Mouse (Mus musculus) lung, embryonic 14.5 days (tissue): Measurements from ENCODE around the gene Dcdc2c. TPM values are rescaled to one million over a fixed set of nuclear protein-coding genes. Genes with fewer than 3 reads are reported as not detected.
A peak's percentile ranks its signal among the peaks of the same experiment; 100 is the strongest.

Experiments used
- ATAC-seq: fragments of 200-750 bp; cut with Nextera tagmentation; 2 replicates; pipeline ENCODE4 v1.8.0; 2017; ENCODE audit warnings: mild to moderate bottlenecking, moderate TSS enrichment, moderate library complexity; ENCODE audit not compliant: insufficient read depth
- DNase-seq: peaks from one replicate; pipeline ENCODE4 v3.0.0-alpha.2; 2015
- H3K27ac ChIP-seq: fragments of 300-500 bp; sonication (generic); 2 replicates; pipeline ENCODE4 v1.5.1; 2014; ENCODE audit warnings: low read depth, mild to moderate bottlenecking, moderate library complexity
- H3K27me3 ChIP-seq: fragments of 300-500 bp; sonication (generic); 2 replicates; pipeline ENCODE4 v1.6.1; 2014; ENCODE audit warnings: low read length, control low read depth; ENCODE audit not compliant: insufficient read depth
- H3K36me3 ChIP-seq: fragments of 300-500 bp; sonication (generic); 2 replicates; pipeline ENCODE4 v1.6.1; 2014; ENCODE audit warnings: control low read depth; ENCODE audit not compliant: insufficient read depth
- H3K4me1 ChIP-seq: fragments of 300-500 bp; sonication (generic); 2 replicates; pipeline ENCODE4 v1.6.1; 2014; ENCODE audit warnings: antibody characterized with exemption, control low read depth; ENCODE audit not compliant: insufficient read depth
- H3K4me2 ChIP-seq: fragments of 300-500 bp; sonication (generic); 2 replicates; pipeline ENCODE4 v1.6.1; 2014; ENCODE audit warnings: mild to moderate bottlenecking
- H3K4me3 ChIP-seq: fragments of 300-500 bp; sonication (generic); 2 replicates; pipeline ENCODE4 v1.5.1; 2014; ENCODE audit warnings: low read depth, low read length
- H3K9ac ChIP-seq: fragments of 300-500 bp; sonication (generic); 2 replicates; pipeline ENCODE4 v1.6.1; 2014
- H3K9me3 ChIP-seq: fragments of 300-500 bp; sonication (generic); 2 replicates; pipeline ENCODE4 v1.6.1; 2016; ENCODE audit warnings: low read depth, low read length, control low read depth
- CTCF ChIP-seq: IDR thresholded peaks from 2 replicates; pipeline ENCODE4 v1.5.1; 2016; ENCODE audit warnings: antibody characterized with exemption, low read depth
- WGBS: fragments of 180-500 bp; shearing (Covaris S2); extraction: QIAGEN DNeasy Blood & Tissue Kit; methylation state at CpG from one replicate; pipeline ENCODE4 v1.1.7; 2014; 5-methylcytosine and 5-hydroxymethylcytosine counted together
- polyA plus RNA-seq: library from polyadenylated mRNA; unstranded; fragments of >200 nt; fragmentation: Nextera tagmentation; extraction: Ambion mirVana; gene quantifications from 2 replicates; pipeline ENCODE4 v1.2.1, GENCODE M21; 2014

Gene Dcdc2c
- polyA plus RNA-seq, 1 experiment from 2014 or later = 0.37 TPM

DNA sequence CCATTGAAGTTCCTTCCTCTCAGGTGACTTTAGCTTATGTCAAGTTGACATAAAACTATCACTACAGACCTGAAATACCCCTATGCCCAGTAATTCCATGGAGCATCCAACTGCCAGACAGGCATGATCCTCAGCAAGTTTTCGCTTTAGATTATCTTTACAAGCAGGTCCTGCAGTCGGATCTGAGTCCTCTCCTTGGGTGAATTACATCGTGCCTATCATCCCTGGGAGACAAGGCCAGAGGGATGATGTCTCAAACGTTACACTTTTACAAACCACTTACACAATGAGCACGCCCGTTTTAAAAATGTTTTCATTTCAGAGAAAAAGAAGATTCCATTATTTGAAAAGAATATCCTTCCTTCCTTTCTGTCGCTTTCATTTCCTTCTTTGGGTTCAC lies 91.7 kb downstream of the Dcdc2c start:
- no peak for TF ChIP-seq CTCF
- no peak for ATAC-seq
- no peaks in the 10 kb centered on the region for H3K27me3 ChIP-seq
- no peaks in the 10 kb centered on the region for H3K9me3 ChIP-seq
- 70% methylated on average over 7 of the region's 7 CpGs for WGBS
- H3K4me2 ChIP-seq = no peak overlapping the region
- H3K27ac ChIP-seq = no peak overlapping the region
- no peak overlapping the region for H3K9ac ChIP-seq
- no peak overlapping the region for H3K4me3 ChIP-seq
- no peaks in the 10 kb centered on the region for H3K36me3 ChIP-seq
- H3K4me1 ChIP-seq = no peaks in the 10 kb centered on the region
- no peak for DNase-seq

GRCm38 (mm10) chr12:28458786-28459185 lies 93.4 kb downstream of the Dcdc2c start:
- H3K27ac ChIP-seq = no peak overlapping the region
- no peak overlapping the region for H3K9ac ChIP-seq
- WGBS = 90% methylated on average over 5 of the region's 5 CpGs
- ATAC-seq = no peak
- no peak for DNase-seq
- no peaks in the 10 kb centered on the region for H3K9me3 ChIP-seq
- H3K36me3 ChIP-seq = no peaks in the 10 kb centered on the region
- TF ChIP-seq CTCF = no peak
- no peak overlapping the region for H3K4me2 ChIP-seq
- no peak overlapping the region for H3K4me3 ChIP-seq
- H3K27me3 ChIP-seq = no peaks in the 10 kb centered on the region
- H3K4me1 ChIP-seq = no peaks in the 10 kb centered on the region

DNA sequence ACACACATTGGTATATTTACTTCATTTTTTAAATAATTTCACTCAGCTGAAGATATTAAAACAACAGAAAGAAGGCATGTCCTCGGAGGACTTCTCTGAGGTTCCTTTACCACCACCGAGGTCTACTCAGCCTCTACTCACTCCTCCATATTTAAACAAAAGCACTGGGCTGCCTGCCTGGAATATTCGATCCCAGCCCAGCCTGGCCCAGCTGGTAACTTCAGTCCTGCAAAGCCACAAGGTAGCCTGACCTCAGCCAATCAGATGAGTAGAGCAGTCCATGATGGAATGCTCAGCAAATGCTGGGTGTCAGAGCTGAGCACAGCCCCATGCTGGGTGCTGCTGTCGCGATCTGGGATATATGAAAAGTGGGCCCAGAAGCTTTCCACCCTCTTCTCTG lies 115.7 kb downstream of the Dcdc2c start:
- ATAC-seq (no peak), DNase-seq (no peak)
- Histone ChIP-seq H3K9me3 (no peaks in the 10 kb centered on the region), H3K4me1 (no peaks in the 10 kb centered on the region; the same call in 1 of the 2 replicates), H3K4me3 (no peak overlapping the region), H3K4me2 (no peak overlapping the region), H3K27me3 (no peaks in the 10 kb centered on the region), H3K36me3 (no peaks in the 10 kb centered on the region), H3K27ac (no peak overlapping the region), H3K9ac (no peak overlapping the region)
- no peak for TF ChIP-seq CTCF
- WGBS = 54% methylated on average over 5 of the region's 5 CpGs

GRCm38 (mm10) chr12:28432729-28433067 lies 119.5 kb downstream of the Dcdc2c start:
- DNase-seq (no peak), ATAC-seq (peak; percentile 14; the same call in 1 of the 2 replicates)
- Histone ChIP-seq H3K4me2 (no peak overlapping the region), H3K27ac (no peak overlapping the region), H3K4me3 (no peak overlapping the region), H3K9ac (no peak overlapping the region), H3K27me3 (no peaks in the 10 kb centered on the region), H3K4me1 (no peaks in the 10 kb centered on the region; the same call in 1 of the 2 replicates), H3K36me3 (no peaks in the 10 kb centered on the region), H3K9me3 (no peaks in the 10 kb centered on the region)
- no peak for TF ChIP-seq CTCF
- WGBS = 84% methylated on average over 3 of the region's 3 CpGs

- Histone ChIP-seq H3K4me3 (peak overlapping the region; percentile 26), H3K4me1 (no peaks in the 10 kb centered on the region; the same call in 1 of the 2 replicates), H3K9me3 (no peaks in the 10 kb centered on the region), H3K36me3 (no peaks in the 10 kb centered on the region), H3K27ac (no peak overlapping the region), H3K9ac (peak overlapping the region; percentile 32; the same call in 1 of the 2 replicates), H3K4me2 (peak overlapping the region; percentile 66), H3K27me3 (no peaks in the 10 kb centered on the region)
- 6% methylated on average over 19 of the region's 19 CpGs for WGBS
- DNase-seq (peak; percentile 89), ATAC-seq (0 out of 2 replicates have a peak, but pooled peaks have one; percentile 65)
- peak; percentile 85 for TF ChIP-seq CTCF
Observed at GRCm38 (mm10) chr12:28431832-28432728, 120.1 kb downstream of the Dcdc2c start.

DNA sequence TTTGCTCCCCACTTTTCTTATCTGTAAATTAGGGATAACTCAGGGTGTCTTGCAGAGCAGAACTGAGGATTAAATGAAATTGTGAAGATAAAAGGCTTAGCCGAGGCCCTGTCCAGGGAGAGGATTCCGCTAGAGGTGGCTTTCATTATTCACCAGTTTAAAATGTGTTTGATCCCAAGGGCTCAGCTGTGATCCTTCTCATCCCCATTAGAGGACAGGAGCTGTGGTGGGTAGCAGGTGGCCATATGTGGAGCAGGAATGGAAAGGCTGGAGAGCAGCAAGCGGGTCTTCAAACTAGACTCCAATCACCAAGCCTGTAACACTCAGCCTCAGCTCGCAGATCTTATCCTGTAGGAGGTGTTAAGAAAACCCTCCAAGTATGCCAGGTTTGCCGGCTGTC lies 122.3 kb downstream of the Dcdc2c start:
- Histone ChIP-seq H3K4me1 (no peaks in the 10 kb centered on the region; the same call in 1 of the 2 replicates), H3K36me3 (no peaks in the 10 kb centered on the region), H3K9me3 (no peaks in the 10 kb centered on the region), H3K9ac (no peak overlapping the region), H3K4me2 (no peak overlapping the region), H3K27ac (no peak overlapping the region), H3K27me3 (no peaks in the 10 kb centered on the region), H3K4me3 (no peak overlapping the region)
- WGBS = 94% methylated on average over 5 of the region's 5 CpGs
- DNase-seq = no peak
- no peak for TF ChIP-seq CTCF
- ATAC-seq = no peak

DNA sequence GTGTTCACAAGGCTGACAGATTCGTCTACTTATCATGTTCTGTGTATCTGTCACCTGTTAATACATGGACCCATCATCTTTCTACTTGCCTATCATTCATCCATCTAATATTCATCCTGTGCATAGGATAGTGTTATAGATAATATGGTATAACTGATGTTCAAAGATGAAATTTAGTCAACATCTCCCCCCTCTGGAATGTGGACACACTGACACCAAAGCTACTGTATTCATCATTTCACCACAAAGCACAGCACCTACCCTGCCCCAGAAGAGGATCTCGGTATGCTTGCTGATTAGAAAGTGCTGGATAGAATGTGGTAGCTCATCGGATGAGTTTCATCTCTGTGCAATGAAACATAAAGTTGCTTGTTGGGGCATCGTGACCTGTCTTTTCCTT lies 135.2 kb downstream of the Dcdc2c start:
- no peak overlapping the region for H3K4me3 ChIP-seq
- no peaks in the 10 kb centered on the region for H3K4me1 ChIP-seq
- H3K36me3 ChIP-seq = no peaks in the 10 kb centered on the region
- no peak overlapping the region for H3K27ac ChIP-seq
- WGBS = 69% methylated on average over 4 of the region's 4 CpGs
- DNase-seq (no peak), ATAC-seq (no peak)
- TF ChIP-seq CTCF = no peak; the same call in 1 of the 2 replicates
- no peak overlapping the region for H3K9ac ChIP-seq
- no peaks in the 10 kb centered on the region for H3K9me3 ChIP-seq
- H3K4me2 ChIP-seq = no peak overlapping the region
- no peaks in the 10 kb centered on the region for H3K27me3 ChIP-seq
